Mouse (Mus musculus) fat pad, adult 2 months (tissue): ENCODE data around the gene Gars.

ENCODE experiments used
- DNase-seq: peaks from one replicate; pipeline ENCODE4 v3.0.0-alpha.2; 2011; ENCODE audit warnings: low read depth, low spot score; ENCODE audit errors: extremely low read depth

The Gars gene

GRCm38 (mm10) chr6:55036731-55037130 is 1.1 kb upstream of the Gars start:
- DNase-seq: peak; percentile 55

GRCm38 (mm10) chr6:55038671-55039445 is 1.1 kb downstream of the Gars start:
- DNase-seq: no peak

- DNase-seq: no peak
Measured at GRCm38 (mm10) chr6:55039446-55039783, 1.6 kb downstream of the Gars start.

DNA sequence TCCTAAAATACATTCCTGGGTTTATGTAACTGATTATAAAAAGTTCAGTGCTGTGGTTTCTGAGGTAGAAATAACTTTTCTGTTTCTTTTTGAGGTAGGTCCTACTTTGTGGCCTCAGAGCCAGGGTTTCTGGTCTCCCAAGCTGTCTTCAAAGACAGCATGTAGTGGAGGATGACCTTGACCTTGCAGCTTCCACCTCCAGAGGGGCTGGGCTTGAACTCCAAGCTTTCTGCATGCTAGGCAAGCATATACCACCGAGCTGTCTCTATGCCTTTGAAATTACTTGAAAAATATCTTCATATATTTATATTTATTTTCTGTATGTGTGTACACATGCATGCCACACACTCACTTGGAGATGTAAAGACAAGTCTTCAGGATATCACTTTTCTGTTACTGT is 2.2 kb downstream of the Gars start:
- DNase-seq: no peak

DNA sequence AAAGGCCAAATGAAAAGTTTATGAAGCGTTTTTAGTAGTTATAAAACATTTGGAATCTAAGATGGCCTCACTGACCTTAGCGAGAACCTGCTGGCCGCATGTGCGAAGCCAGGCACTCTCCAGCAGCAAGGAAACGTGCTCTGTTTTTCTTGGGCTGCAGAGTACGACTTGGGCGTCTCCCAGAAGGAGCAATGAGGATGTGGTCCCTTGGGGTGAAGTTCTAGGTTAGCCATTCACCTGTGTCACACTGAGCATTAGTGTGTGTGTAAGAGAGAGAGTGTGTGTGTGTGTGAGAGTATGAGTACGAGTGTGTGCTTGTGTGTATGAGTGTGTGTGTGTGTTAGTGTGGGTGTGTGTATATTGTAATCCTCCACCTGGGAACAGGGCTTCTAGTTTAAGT is 5.4 kb downstream of the Gars start:
- no peak for DNase-seq

- DNase-seq: no peak
Measured at GRCm38 (mm10) chr6:55044542-55044941, 6.7 kb downstream of the Gars start.

GRCm38 (mm10) chr6:55045326-55045725 is 7.5 kb downstream of the Gars start:
- no peak for DNase-seq

DNA sequence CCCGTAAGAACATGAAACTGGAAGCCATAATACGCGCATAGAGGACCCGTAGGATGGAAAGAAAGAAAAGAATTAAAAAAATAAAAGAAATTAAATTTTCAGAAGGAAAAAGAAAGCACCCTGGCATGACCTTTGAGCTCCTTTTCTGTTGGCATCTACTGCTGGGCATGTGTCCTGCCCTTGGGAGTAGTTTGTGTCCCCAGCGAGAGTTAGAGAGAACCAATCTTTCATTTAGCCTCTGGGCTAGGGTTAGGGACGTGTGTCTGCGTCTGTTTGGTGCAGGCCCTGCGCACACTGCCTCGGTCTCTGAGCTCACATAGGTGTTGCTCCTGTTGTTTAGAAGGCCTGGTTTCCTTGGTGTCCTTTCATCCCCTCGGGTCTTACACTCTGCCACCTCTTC is 11.4 kb downstream of the Gars start:
- DNase-seq: no peak

- no peak for DNase-seq
Measured at GRCm38 (mm10) chr6:55054491-55054890, 16.7 kb downstream of the Gars start.

DNA sequence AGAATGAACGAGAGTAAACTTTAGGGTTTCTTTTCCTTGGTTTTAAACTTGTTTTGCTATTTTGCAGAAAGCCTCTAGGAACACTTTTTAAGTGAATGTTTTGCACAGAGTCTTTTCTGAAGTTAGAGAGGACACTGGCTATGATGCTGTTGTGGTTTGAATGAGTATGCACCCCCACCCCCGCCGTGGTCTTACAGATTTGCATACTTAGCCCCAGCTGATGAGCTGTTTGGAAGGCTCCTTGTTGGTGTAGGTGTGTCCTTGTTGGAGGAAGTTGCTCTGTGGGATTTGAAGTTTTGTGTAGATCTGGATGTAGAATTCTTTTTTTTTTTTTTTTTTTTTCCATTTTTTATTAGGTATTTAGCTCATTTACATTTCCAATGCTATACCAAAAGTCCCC is 19.6 kb downstream of the Gars start:
- DNase-seq: no peak

DNA sequence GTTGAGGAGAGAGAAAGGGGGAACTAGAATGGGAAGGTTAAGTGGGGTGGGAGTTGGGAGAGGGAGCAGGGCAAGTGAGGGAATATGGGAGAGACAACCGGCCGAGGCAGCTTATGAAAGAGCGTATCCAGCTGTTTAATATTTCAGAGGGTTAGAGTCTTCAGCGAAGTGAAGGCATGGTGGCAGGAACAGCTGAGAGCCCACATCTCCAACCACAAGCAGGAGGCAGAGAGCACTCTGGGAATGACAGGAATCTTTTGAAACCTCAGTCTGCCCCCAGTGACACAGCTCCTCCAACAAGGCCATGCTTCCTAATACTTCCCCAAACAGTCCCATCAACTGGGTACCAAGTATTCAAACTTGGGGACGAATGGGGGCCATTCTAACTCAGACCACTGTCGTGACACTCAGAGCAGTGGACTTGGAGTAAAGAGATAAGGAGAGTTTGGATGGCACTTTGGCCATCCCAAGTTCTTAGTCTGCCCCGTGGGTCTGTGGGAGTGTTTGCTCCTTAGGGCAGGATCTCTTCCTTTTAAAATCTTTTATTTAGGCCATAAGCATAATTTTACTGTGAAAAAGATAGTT is 22.5 kb downstream of the Gars start:
- DNase-seq: no peak

DNA sequence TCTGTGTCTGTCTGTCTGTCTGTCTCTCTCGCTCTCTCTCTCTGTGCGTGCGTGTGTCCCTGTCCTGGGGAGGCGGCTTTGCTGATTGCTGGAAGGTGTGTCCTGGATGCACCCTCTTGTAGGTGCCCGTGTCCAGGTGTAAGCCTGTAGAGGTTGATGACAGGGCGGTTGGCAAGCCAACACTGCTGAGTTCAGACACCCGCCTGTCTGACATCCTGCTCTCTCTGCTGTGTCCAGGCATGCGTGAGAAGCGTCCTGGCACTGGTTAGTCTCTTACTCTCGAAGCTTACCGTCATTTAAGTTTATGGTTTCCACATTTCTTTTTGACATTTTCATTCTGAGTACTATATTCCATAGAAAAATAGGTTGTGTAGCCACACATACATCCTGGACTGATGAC is 23.5 kb downstream of the Gars start:
- no peak for DNase-seq

DNA sequence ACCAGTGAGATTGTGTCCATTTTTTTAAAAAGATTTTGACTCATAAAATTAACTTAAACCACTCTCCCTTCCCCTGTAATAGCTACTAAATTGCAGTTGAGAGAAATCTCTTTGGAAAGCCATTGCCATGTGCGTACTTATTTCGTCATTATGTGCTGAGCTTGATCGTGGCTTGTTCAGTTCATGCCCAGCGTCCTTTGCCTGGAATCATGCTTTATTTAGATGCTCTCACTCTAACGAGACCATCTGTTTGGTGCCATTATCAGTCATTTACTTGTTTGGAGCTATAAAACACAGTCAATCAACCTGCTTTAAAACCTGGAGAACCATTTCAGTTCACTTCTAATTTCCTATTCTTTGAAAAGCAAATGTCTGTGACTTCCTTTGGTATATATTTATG is 24.4 kb downstream of the Gars start:
- no peak for DNase-seq

DNA sequence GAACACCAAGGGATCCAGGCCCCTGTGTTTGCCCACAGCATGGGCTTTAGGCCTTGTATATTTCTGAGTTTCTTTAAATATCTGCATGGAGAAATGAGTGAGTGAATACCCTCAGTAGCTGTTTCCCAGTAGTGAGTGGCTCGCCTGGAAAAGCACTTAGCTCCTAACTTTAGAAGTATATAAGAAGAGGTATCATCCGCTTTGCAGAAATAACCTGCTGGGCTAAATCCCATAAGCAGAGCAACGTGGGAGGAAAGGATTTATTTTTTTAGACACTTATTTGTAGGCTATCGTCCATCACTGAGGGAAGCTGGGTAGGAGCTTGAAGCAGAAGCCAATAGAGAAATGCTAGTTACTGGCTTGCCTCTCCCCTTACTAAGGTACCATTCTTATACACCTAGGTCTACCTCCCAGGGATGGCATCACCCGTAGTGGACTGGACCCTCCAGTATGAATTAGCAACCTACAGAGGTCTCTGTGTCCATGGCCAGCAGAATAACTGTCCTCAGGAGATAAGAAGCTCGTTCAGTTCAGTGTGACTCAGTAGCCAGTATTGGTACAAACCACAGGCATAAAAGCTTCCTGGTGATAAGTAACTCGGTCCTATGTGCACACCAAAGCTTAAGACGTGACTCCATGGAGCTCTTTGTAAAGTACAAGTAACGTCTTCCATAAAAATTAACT is 26.1 kb downstream of the Gars start:
- no peak for DNase-seq

DNA sequence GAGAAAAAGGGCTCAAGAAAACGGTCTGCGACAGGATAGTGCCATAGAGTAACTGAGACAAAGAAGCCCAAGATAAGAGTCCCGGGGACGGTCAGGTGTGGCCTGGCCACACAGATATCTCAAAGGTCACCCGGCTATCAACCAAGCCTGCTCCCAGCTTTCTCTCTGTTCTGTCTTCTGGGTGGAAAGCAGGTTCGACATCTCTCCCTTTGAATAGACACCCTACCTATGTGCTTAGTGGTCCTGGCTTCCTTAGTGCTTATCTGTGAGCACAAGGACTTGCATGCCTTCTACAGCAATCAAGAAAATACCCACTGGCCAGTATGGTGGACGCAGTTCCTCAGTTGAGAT is 26.6 kb downstream of the Gars start:
- no peak for DNase-seq

GRCm38 (mm10) chr6:55065903-55066302 is 28.1 kb downstream of the Gars start:
- DNase-seq: no peak

- DNase-seq: no peak
Measured at GRCm38 (mm10) chr6:55076561-55077255, 38.9 kb downstream of the Gars start.

- DNase-seq: no peak
Measured at GRCm38 (mm10) chr6:55081379-55081778, 43.6 kb downstream of the Gars start.

DNA sequence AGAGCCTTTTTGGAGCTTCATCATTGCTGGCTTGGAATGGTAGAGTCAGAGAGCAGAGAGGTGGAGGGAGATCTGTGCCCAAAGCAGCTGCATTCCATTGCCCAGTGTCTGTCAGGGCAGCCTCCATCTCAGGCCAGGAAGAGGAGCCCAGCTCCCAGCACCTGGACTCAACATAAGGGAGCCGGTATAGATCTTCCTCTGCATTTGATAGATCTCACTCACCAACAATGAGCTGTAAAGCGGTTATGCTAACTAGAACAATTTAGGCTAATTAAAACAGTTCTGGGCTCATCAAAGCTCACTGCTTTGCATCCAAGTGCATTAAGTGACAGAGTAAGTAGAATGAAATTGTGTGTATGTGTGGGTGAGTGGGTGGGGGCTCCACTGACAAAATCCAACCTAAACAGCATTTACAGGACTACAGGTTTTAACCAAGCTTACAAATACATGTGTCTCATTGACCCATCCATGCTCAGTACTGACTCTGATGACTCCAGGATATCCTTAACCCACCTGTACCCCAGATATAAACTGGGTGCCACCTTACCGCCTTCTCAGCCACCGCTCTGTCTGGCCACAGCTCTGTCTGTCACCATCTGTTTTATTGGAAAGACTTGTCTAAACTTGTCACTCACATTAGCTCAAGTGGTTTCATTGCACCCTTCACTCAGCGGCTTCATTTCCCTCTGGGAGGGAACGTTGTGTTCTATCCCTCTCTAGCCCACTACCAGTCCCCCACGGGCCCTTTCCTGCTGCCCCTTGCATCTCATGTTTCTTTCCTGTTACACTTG is 44.6 kb downstream of the Gars start:
- no peak for DNase-seq

DNA sequence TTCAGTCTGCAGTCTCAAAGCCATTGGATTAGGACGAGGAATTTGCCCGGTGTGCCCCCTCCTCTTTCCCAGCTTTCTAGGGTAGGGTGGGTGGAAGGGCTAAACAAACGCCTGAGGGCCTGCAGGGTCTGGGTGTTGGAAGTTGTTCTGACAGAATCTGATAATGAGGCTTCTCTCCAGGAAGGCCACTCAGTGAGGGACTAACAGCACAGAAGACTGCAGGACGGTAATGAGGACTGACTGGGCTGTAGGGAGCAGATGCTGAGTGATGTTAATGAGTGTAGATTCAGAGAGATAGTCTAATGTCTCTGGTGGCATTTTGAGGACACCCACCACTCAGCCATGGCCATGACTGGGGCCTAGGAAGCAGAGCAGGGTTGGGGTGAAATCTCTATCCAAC is 49.5 kb downstream of the Gars start:
- DNase-seq: no peak

DNA sequence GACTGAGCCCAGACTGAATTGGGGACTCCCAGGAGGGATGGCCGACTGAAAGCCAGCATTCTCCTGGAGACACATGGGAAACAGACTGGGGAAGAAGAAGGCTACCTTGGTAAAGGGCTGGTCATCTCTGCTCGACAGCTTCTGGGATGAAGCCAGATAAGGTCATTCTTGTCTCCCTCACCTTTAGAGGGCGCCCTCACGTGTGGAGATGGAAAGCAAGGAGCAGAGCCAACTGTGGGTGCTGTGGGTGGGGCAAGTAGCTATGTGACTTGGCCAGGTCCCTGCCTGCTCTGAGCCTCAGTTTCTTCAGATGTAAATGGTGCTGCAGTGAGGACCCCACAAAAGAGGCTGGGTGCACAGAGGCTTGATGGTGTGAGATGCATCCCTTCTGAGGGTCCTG is 52.8 kb downstream of the Gars start:
- no peak for DNase-seq
